Mouse (Mus musculus) T-helper 2 cell (primary cell): ENCODE measurements around the gene Mindy1.

Experiments used
- in situ Hi-C: fragments of 300-600 bp; cut with MboI, MseI; formaldehyde crosslinking; loops from one replicate; pipeline ENCODE4 v1.15.1; 2025; ENCODE audit warnings: high pct_unique_total_duplicates

Mindy1 gene

GRCm38 (mm10) chr3:95293537-95293936, 12.4 kb downstream of the Mindy1 start:
- in situ Hi-C loops, result no loop called here

GRCm38 (mm10) chr3:95294316-95294715, 13.2 kb downstream of the Mindy1 start:
- in situ Hi-C loops, result no loop called here

GRCm38 (mm10) chr3:95294718-95295117, 13.6 kb downstream of the Mindy1 start:
- in situ Hi-C loops, result no loop called here

GRCm38 (mm10) chr3:95295321-95296102, 14.4 kb downstream of the Mindy1 start:
- in situ Hi-C loops, result no loop called here

GRCm38 (mm10) chr3:95296103-95296469, 14.9 kb downstream of the Mindy1 start:
- in situ Hi-C loops, result no loop called here

GRCm38 (mm10) chr3:95298018-95298417, 16.9 kb downstream of the Mindy1 start:
- in situ Hi-C loops, result no loop called here

GRCm38 (mm10) chr3:95301204-95301796, 20.2 kb downstream of the Mindy1 start:
- in situ Hi-C loops, result no loop called here

GRCm38 (mm10) chr3:95306244-95306643, 25.1 kb downstream of the Mindy1 start:
- in situ Hi-C loops, result no loop called here

GRCm38 (mm10) chr3:95307100-95307499, 26.0 kb downstream of the Mindy1 start, which contains the start of gene Anxa9:
Anxa9 (minus strand) TSS chr3:95307176.
- in situ Hi-C loops, result no loop called here

GRCm38 (mm10) chr3:95310496-95310895, 29.4 kb downstream of the Mindy1 start:
- in situ Hi-C loops, result no loop called here

- in situ Hi-C loops, result no loop called here
These were observed 30.1 kb downstream of the Mindy1 start for GRCm38 (mm10) chr3:95310968-95311882.

- in situ Hi-C loops, result no loop called here
These were observed 31.5 kb downstream of the Mindy1 start for GRCm38 (mm10) chr3:95312623-95313022.

GRCm38 (mm10) chr3:95313476-95313875, 32.3 kb downstream of the Mindy1 start:
- in situ Hi-C loops, result no loop called here

- in situ Hi-C loops, result no loop called here
These were observed 32.9 kb downstream of the Mindy1 start for GRCm38 (mm10) chr3:95314075-95314474.

GRCm38 (mm10) chr3:95314486-95315093, 33.4 kb downstream of the Mindy1 start, which contains the start of gene Cers2:
Cers2 (plus strand) TSS chr3:95314791.
- in situ Hi-C loops, result no loop called here

- in situ Hi-C loops, result no loop called here
These were observed 34.1 kb downstream of the Mindy1 start for GRCm38 (mm10) chr3:95315094-95315843.

- in situ Hi-C loops, result no loop called here
These were observed 34.9 kb downstream of the Mindy1 start for GRCm38 (mm10) chr3:95315844-95316550.

- in situ Hi-C loops, result no loop called here
These were observed 36.4 kb downstream of the Mindy1 start for GRCm38 (mm10) chr3:95317414-95318080.

GRCm38 (mm10) chr3:95318548-95318947, 37.4 kb downstream of the Mindy1 start:
- in situ Hi-C loops, result no loop called here

- in situ Hi-C loops, result no loop called here
These were observed 38.0 kb downstream of the Mindy1 start for GRCm38 (mm10) chr3:95319110-95319509.
